Mouse (Mus musculus): Measurements from ENCODE around the gene Tshz2. TPM values are rescaled to one million over a fixed set of nuclear protein-coding genes. Genes with fewer than 3 reads are reported as not detected.

Gene Tshz2
- polyA plus RNA-seq, 1 experiment from 2014 or later: 1.3 TPM

DNA sequence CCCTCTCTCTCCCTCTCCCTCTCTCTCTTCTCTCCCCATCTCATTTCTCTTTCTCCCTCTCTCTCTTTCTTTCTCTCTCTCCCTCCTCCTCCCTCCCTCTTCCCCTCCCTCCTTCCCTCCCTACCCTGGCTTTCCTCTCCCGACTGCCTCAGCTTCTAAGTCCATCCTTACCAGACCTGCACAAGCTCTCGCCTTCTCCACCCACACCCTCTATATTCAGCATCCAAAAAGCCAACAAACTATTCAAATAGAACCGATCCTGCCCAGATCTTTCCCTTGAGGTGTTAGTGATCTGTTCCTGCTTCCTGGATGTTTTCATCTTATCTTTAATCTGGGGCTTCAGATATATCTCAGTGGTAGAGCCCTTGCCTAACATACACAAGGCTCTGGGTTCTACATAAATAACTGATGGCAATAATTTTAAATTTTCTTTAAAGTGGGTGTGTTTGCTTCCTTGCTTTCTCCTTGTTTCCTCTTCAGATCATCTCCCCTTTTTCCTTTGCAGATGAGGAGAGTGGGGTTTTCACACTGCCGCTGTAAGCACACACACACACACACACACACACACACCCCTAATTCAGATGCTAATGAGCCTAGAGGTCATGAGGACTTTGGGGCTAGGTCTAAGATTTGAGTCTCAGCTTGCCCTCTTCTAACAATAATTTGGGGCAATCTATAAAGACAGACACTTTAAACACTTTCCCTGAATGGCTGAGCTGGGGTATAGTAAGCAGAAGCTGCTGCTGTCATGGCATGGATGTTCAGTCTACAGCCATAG, 226.5 kb downstream of the Tshz2 start:
- ATAC-seq (ENCODE audit: low FRiP score) (no peak), DNase-seq (ENCODE audit: low spot score, missing footprints) (peak; percentile 86)
- no peaks in the 10 kb centered on the region for H3K27me3 ChIP-seq (ENCODE audit: control insufficient read depth, insufficient read depth, low read length)
- H3K9ac ChIP-seq (ENCODE audit: low read length): no peak overlapping the region
- H3K4me1 ChIP-seq (ENCODE audit: control insufficient read depth, insufficient read depth, low read length): peaks cover 5% of the 10 kb centered on the region; the same call in 1 of the 2 replicates
- WGBS: 58% methylated on average over 4 of the region's 4 CpGs
- H3K4me3 ChIP-seq (ENCODE audit: low read depth, low read length): no peak overlapping the region
- no peak overlapping the region for H3K4me2 ChIP-seq
- H3K9me3 ChIP-seq (ENCODE audit: control insufficient read depth, low read length): no peaks in the 10 kb centered on the region
- H3K36me3 ChIP-seq (ENCODE audit: control insufficient read depth, insufficient read depth, low read length): no peaks in the 10 kb centered on the region
- no peak overlapping the region for H3K27ac ChIP-seq (ENCODE audit: low read depth, low read length)

DNA sequence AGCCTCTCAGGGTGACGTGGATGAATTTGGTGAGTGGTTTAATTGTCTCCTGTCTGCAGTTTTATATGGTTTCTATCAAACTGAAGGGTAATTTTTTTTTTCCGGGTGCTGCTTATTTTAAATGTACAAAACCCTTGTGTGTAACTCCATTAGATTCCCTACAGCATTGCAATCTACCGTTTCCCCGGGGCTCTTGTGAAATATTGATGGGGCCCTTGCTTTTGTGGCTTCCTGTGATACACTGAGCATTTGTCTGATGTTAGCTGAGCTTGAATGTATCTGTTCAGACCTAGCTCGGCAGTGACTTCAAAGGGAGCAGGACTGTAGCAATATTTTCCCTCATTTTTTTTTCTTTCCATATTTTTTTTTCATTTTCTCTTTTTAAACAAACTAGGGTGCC, 228.1 kb downstream of the Tshz2 start:
- DNase-seq (ENCODE audit: low spot score, missing footprints): no peak
- Histone ChIP-seq H3K27ac (ENCODE audit: low read depth, low read length) (no peak overlapping the region), H3K9me3 (ENCODE audit: control insufficient read depth, low read length) (no peaks in the 10 kb centered on the region), H3K4me3 (ENCODE audit: low read depth, low read length) (no peak overlapping the region), H3K9ac (ENCODE audit: low read length) (no peak overlapping the region), H3K4me1 (ENCODE audit: control insufficient read depth, insufficient read depth, low read length) (peaks cover 5% of the 10 kb centered on the region; the same call in 1 of the 2 replicates), H3K27me3 (ENCODE audit: control insufficient read depth, insufficient read depth, low read length) (no peaks in the 10 kb centered on the region), H3K4me2 (no peak overlapping the region), H3K36me3 (ENCODE audit: control insufficient read depth, insufficient read depth, low read length) (no peaks in the 10 kb centered on the region)
- 83% methylated on average over 5 of the region's 5 CpGs for WGBS
- ATAC-seq (ENCODE audit: low FRiP score): no peak

DNA sequence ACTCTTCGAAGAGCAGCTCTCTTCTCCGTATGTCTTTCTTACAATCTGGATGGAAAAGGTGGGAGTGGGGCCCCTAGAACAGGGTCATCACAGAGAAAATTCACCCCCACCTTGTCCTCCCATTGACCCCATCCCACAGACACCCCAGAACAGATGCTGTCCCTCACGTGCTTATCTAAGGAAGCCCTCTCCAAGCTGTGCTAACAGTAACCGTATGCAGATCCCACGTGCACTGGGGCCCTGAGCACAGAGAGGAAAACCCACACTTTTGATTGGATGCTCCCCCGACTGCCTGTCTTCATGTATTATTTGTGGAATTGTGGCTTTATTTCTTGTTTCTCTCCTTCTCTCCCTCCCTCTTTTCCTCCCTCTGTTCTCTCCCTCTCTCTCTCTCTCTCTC, 229.9 kb downstream of the Tshz2 start:
- no peak overlapping the region for H3K9ac ChIP-seq (ENCODE audit: low read length)
- H3K4me1 ChIP-seq (ENCODE audit: control insufficient read depth, insufficient read depth, low read length): peaks cover 5% of the 10 kb centered on the region; the same call in 1 of the 2 replicates
- H3K4me3 ChIP-seq (ENCODE audit: low read depth, low read length): no peak overlapping the region
- no peak overlapping the region for H3K27ac ChIP-seq (ENCODE audit: low read depth, low read length)
- WGBS: 76% methylated on average over 6 of the region's 6 CpGs
- no peaks in the 10 kb centered on the region for H3K27me3 ChIP-seq (ENCODE audit: control insufficient read depth, insufficient read depth, low read length)
- ATAC-seq (ENCODE audit: low FRiP score): no peak
- no peak for DNase-seq (ENCODE audit: low spot score, missing footprints)
- no peak overlapping the region for H3K4me2 ChIP-seq
- H3K36me3 ChIP-seq (ENCODE audit: control insufficient read depth, insufficient read depth, low read length): no peaks in the 10 kb centered on the region
- H3K9me3 ChIP-seq (ENCODE audit: control insufficient read depth, low read length): no peaks in the 10 kb centered on the region

DNA sequence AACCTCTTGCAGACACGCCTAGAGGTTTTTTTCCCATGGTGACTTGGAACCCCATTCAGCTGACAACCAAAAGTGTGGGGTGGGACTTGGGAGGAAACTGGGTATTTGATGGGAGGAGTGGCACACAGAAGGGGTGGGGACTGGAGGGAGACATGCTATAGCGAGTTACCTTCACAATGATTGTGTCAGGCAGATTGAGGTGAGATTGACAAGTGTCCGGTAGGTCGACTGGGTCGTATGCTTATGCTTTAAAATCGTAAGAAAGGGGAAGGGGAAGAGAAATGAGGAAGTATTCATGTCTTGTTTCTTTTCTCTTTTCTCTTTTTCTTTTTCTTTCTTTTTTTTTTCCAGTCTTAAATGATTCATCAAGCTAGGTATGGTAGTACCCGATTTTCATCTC, 236.7 kb downstream of the Tshz2 start:
- H3K9me3 ChIP-seq (ENCODE audit: control insufficient read depth, low read length): no peaks in the 10 kb centered on the region
- 84% methylated on average over 7 of the region's 7 CpGs for WGBS
- no peak overlapping the region for H3K9ac ChIP-seq (ENCODE audit: low read length)
- no peaks in the 10 kb centered on the region for H3K4me1 ChIP-seq (ENCODE audit: control insufficient read depth, insufficient read depth, low read length)
- no peaks in the 10 kb centered on the region for H3K36me3 ChIP-seq (ENCODE audit: control insufficient read depth, insufficient read depth, low read length)
- H3K4me3 ChIP-seq (ENCODE audit: low read depth, low read length): no peak overlapping the region
- no peaks in the 10 kb centered on the region for H3K27me3 ChIP-seq (ENCODE audit: control insufficient read depth, insufficient read depth, low read length)
- no peak overlapping the region for H3K27ac ChIP-seq (ENCODE audit: low read depth, low read length)
- ATAC-seq (ENCODE audit: low FRiP score) (no peak), DNase-seq (ENCODE audit: low spot score, missing footprints) (no peak)
- no peak overlapping the region for H3K4me2 ChIP-seq

DNA sequence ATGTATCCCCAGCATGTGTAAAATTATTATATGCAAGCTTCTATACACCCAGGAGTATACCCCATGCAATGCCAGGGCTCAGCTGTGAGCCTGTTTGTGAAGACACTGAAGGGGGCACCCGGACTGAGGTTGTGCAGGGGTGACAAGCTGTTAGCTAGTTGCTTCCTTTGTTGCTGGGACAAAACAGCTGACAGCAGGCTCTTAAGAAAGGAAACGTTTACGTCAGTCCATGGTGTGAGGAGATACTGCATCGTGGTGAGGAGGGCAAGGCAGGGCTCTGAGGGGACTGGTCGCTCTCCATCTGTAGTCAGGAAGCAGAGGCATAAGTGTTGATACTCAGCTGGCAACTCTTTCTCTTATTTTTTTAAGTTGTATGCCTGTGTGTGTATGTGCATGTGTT, 237.7 kb downstream of the Tshz2 start:
- Histone ChIP-seq H3K9ac (ENCODE audit: low read length) (no peak overlapping the region), H3K4me2 (no peak overlapping the region), H3K9me3 (ENCODE audit: control insufficient read depth, low read length) (no peaks in the 10 kb centered on the region), H3K36me3 (ENCODE audit: control insufficient read depth, insufficient read depth, low read length) (no peaks in the 10 kb centered on the region), H3K4me3 (ENCODE audit: low read depth, low read length) (no peak overlapping the region), H3K27me3 (ENCODE audit: control insufficient read depth, insufficient read depth, low read length) (no peaks in the 10 kb centered on the region), H3K27ac (ENCODE audit: low read depth, low read length) (no peak overlapping the region), H3K4me1 (ENCODE audit: control insufficient read depth, insufficient read depth, low read length) (no peaks in the 10 kb centered on the region)
- DNase-seq (ENCODE audit: low spot score, missing footprints): no peak
- 46% methylated on average over 5 of the region's 5 CpGs for WGBS
- ATAC-seq (ENCODE audit: low FRiP score): no peak

DNA sequence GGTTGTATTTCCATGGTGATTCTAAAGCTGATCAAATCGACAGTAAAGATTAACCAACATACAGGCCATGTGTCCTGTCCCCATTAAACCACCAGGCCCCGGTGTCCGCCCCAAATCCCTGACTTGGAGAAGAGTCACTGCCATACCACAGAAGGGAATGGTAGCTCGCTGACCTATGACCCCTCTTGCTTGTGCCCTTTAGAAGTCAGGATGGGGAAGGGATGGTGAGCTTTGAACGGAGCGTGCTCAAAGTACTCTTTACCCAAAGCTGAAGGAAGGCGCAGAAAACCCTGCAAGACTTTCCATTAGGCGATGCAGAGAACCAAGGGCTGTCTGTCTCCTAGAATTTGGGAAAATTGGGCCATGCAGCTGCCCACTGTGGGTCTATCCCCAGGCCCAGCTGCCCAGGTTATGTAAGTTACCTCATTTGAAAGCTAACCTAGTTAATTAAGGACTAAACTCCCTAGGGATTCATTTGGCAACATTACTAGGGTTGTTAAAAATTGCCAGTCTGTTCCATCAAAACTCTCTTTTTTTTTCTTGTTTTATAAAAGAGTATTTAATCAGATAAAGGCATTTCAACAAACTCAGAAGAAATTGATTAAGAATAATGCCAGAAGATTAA, 238.7 kb downstream of the Tshz2 start:
- Histone ChIP-seq H3K36me3 (ENCODE audit: control insufficient read depth, insufficient read depth, low read length) (no peaks in the 10 kb centered on the region), H3K4me1 (ENCODE audit: control insufficient read depth, insufficient read depth, low read length) (no peaks in the 10 kb centered on the region), H3K9ac (ENCODE audit: low read length) (no peak overlapping the region), H3K9me3 (ENCODE audit: control insufficient read depth, low read length) (no peaks in the 10 kb centered on the region), H3K27me3 (ENCODE audit: control insufficient read depth, insufficient read depth, low read length) (no peaks in the 10 kb centered on the region), H3K27ac (ENCODE audit: low read depth, low read length) (no peak overlapping the region), H3K4me2 (no peak overlapping the region), H3K4me3 (ENCODE audit: low read depth, low read length) (no peak overlapping the region)
- DNase-seq (ENCODE audit: low spot score, missing footprints) (no peak), ATAC-seq (ENCODE audit: low FRiP score) (no peak)
- WGBS: 84% methylated on average over 8 of the region's 8 CpGs

DNA sequence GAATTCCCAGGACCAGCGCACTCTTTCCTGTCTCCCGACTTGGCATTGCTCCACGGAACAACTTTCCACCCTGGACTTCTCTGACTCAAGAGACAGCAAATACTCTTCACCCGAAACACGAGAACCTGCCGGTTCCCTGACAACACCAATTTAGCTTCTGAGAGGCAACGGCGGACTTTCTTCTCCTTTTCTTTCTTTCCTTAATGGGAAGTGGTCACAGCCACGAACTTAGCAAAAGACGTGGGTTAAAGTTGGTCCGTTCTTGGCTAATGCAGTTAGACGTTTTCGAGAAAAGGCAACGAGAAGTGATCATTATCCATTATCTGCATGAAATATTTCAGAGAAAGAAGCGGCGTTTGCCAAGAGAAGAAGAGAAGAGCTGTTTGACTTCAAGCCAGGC, 240.6 kb downstream of the Tshz2 start:
- Histone ChIP-seq H3K27ac (ENCODE audit: low read depth, low read length) (no peak overlapping the region), H3K9me3 (ENCODE audit: control insufficient read depth, low read length) (no peaks in the 10 kb centered on the region), H3K9ac (ENCODE audit: low read length) (no peak overlapping the region), H3K4me1 (ENCODE audit: control insufficient read depth, insufficient read depth, low read length) (no peaks in the 10 kb centered on the region), H3K27me3 (ENCODE audit: control insufficient read depth, insufficient read depth, low read length) (no peaks in the 10 kb centered on the region), H3K4me2 (no peak overlapping the region), H3K4me3 (ENCODE audit: low read depth, low read length) (no peak overlapping the region), H3K36me3 (ENCODE audit: control insufficient read depth, insufficient read depth, low read length) (no peaks in the 10 kb centered on the region)
- DNase-seq (ENCODE audit: low spot score, missing footprints) (no peak), ATAC-seq (ENCODE audit: low FRiP score) (no peak)
- 90% methylated on average over 16 of the region's 16 CpGs for WGBS

DNA sequence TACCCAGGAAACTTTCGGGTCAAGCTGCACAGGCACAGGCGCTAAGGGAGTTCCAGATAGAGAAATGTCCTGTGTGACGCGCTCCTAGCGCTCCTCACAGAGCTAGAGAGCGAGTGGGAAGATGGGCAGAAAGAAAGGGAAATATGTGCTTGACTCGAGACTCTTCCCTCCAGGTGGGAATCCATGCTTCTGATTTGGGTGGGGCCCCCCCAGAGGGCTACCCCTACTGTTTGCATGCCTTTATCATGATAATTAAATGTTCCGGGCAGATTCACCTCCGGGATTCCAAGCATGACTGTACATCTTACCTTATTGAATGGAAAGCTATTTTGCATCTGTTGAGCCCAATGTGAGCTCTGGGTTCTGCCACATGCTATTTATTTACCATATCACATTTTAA, 255.1 kb downstream of the Tshz2 start:
- ATAC-seq (ENCODE audit: low FRiP score): no peak
- Histone ChIP-seq H3K27me3 (ENCODE audit: control insufficient read depth, insufficient read depth, low read length) (no peaks in the 10 kb centered on the region), H3K4me1 (ENCODE audit: control insufficient read depth, insufficient read depth, low read length) (no peaks in the 10 kb centered on the region; the same call in 1 of the 2 replicates), H3K27ac (ENCODE audit: low read depth, low read length) (no peak overlapping the region), H3K4me3 (ENCODE audit: low read depth, low read length) (no peak overlapping the region), H3K4me2 (no peak overlapping the region), H3K9me3 (ENCODE audit: control insufficient read depth, low read length) (no peaks in the 10 kb centered on the region), H3K9ac (ENCODE audit: low read length) (no peak overlapping the region), H3K36me3 (ENCODE audit: control insufficient read depth, insufficient read depth, low read length) (no peaks in the 10 kb centered on the region)
- WGBS: 80% methylated on average over 9 of the region's 9 CpGs
- DNase-seq (ENCODE audit: low spot score, missing footprints): no peak

DNA sequence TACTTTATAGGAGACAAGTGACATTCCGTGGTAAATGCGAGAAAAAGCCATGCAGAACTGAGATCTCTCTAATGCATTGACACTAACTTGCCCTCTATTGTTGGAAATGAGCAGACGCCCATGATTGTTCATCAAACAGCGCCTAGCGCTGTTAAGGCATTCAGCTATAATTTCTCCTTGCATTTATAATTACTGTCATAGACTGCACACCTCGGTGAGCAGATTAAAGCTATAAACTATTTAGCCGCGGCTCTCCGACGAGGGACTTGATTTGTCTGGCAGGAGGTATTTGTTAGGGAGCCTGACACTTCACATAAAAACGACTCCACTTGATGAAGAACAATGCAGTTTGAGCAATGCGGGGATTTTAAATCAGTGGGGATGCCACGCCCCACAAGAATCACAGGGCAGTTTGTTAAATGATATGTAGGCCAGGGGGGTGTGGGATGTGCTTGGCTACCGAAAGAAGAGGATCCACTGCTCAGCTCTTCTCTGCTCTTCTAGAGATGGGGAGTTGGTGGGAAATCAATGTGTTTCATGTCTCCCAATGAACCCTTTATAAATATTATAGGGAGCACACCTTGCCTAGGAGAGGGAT, 259.7 kb downstream of the Tshz2 start:
- no peaks in the 10 kb centered on the region for H3K27me3 ChIP-seq (ENCODE audit: control insufficient read depth, insufficient read depth, low read length)
- DNase-seq (ENCODE audit: low spot score, missing footprints) (no peak), ATAC-seq (ENCODE audit: low FRiP score) (no peak)
- 49% methylated on average over 14 of the region's 14 CpGs for WGBS
- no peak overlapping the region for H3K4me3 ChIP-seq (ENCODE audit: low read depth, low read length)
- no peaks in the 10 kb centered on the region for H3K36me3 ChIP-seq (ENCODE audit: control insufficient read depth, insufficient read depth, low read length)
- H3K9me3 ChIP-seq (ENCODE audit: control insufficient read depth, low read length): no peaks in the 10 kb centered on the region
- no peak overlapping the region for H3K4me2 ChIP-seq
- H3K9ac ChIP-seq (ENCODE audit: low read length): no peak overlapping the region
- H3K4me1 ChIP-seq (ENCODE audit: control insufficient read depth, insufficient read depth, low read length): no peaks in the 10 kb centered on the region; the same call in 1 of the 2 replicates
- H3K27ac ChIP-seq (ENCODE audit: low read depth, low read length): no peak overlapping the region

All from midbrain, embryonic 11.5 days (tissue).